Mouse (Mus musculus): ENCODE data around the gene Elovl6. TPM values are rescaled to one million over a fixed set of nuclear protein-coding genes. Genes with fewer than 3 reads are reported as not detected.

Elovl6 gene
- total RNA-seq, 2 experiments from 2014 or later: 0.56 to 0.79 TPM

- intact Hi-C loops (cut with DNase I): no loop called here
- DNase-seq: no peak
These were observed 8.7 kb downstream of the Elovl6 start for GRCm38 (mm10) chr3:129540882-129541281.

DNA sequence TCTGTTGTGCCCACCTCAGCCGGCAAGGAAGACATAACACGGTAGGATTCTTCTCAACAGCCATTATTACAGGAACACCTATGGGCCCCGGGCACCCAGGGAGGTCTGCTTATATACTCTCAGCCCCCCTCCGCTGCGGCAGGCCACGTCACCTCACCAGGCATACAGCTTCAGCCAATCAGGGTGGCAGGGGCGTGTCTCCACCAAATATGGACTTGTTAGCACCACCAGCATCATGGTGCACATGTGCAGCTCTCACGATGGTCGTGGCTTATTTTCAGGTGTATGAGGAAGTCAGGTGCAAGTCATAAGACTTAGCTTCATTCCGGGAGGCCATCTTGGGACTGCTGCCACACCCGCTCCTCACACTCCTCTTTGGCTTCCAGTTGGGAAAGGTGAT lies 9.3 kb downstream of the Elovl6 start:
- DNase-seq: no peak
- intact Hi-C loops (cut with DNase I): no loop called here

- intact Hi-C loops (cut with DNase I): no loop called here
- DNase-seq: no peak
These were observed 11.2 kb downstream of the Elovl6 start for GRCm38 (mm10) chr3:129543376-129543775.

DNA sequence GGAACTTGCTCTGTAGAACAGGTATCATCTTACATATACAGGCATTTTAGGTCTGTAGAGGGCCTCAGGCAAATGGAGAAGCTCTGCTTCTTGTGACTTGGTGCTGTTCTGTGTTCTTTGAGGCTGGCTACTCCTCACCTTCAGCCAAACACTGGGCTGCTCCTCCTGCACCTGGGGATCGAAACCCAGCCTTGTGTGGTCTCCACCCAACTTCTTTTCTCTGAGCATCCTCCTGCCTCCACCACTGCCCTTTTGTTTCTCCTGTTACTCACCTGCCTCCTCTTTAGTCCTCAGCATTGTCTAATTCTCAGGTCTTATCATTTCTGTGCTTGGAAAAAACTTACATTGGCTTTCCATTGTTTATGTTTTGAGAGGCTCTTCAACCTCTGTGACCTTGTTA lies 12.1 kb downstream of the Elovl6 start:
- intact Hi-C loops (cut with DNase I): no loop called here
- DNase-seq: no peak

DNA sequence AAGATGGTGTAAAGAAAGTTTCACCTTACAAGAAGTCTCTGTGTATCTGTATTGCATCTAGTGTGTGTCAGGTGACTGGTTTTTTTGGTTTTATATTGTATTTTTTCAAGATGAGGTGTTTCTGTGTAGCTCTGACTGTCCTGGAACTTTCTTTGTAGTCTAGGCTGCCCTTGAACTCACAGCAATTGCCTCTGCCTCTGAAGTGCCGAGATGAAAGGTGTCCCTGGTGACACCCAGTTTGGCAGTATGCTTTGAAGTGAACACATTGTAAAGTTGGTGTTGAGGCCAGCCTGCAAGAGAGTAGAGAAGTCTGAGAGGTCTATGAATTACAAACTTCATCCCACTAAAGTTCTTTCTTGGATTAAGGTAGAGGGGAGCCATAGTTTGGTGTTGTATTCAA lies 13.1 kb downstream of the Elovl6 start:
- intact Hi-C loops (cut with DNase I): no loop called here
- no peak for DNase-seq

- intact Hi-C loops (cut with DNase I): no loop called here
- DNase-seq: no peak
These were observed 13.6 kb downstream of the Elovl6 start for GRCm38 (mm10) chr3:129545801-129546200.

GRCm38 (mm10) chr3:129547837-129548435 lies 15.8 kb downstream of the Elovl6 start:
- intact Hi-C loops (cut with DNase I): no loop called here
- DNase-seq: no peak

GRCm38 (mm10) chr3:129548760-129549159 lies 16.6 kb downstream of the Elovl6 start:
- DNase-seq: no peak
- intact Hi-C loops (cut with DNase I): no loop called here

DNA sequence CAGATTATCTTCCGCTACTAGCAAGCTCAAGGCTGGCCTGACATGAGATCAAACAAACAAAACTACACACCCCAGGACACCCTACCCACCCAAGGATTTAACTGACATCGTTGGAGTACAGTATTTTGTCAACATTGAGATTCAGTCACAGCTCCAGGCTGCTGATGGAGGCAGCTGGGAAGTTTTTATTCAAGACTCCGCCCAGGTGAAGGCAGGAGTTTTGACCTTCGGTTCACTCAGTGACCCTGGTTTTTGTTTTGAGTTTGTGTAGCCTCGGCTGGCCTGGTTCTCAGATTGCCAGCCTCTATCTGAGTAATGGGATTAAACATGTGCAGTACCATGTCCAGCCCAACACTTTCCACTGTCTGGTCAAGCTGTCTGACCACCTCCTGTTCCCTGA lies 17.4 kb downstream of the Elovl6 start:
- intact Hi-C loops (cut with DNase I): no loop called here
- no peak for DNase-seq

GRCm38 (mm10) chr3:129551581-129552290 lies 19.6 kb downstream of the Elovl6 start:
- intact Hi-C loops (cut with DNase I): no loop called here
- no peak for DNase-seq

GRCm38 (mm10) chr3:129552370-129552769 lies 20.2 kb downstream of the Elovl6 start:
- DNase-seq: no peak
- intact Hi-C loops (cut with DNase I): no loop called here

DNA sequence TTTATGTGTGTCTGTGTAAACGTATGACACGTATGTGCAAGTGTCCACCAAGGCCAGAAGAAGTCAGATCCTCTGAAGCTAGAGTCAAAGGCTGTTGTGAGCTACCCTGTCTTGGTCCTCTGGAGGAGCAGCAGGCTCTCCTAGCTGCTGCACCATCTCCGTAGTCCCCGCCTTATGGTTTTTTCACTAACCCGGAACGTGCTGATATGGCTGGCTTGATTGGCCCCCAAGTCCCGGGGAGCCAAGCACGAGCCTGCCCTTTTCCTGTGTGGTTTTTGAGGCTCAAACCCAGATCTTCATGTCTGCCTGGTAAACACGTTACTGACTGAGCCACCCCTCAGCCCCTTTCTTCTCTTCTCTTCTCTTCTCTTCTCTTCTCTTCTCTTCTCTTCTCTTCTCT lies 21.0 kb downstream of the Elovl6 start:
- no peak for DNase-seq
- intact Hi-C loops (cut with DNase I): no loop called here

- intact Hi-C loops (cut with DNase I): no loop called here
- DNase-seq: no peak
These were observed 21.5 kb downstream of the Elovl6 start for GRCm38 (mm10) chr3:129553661-129554060.

DNA sequence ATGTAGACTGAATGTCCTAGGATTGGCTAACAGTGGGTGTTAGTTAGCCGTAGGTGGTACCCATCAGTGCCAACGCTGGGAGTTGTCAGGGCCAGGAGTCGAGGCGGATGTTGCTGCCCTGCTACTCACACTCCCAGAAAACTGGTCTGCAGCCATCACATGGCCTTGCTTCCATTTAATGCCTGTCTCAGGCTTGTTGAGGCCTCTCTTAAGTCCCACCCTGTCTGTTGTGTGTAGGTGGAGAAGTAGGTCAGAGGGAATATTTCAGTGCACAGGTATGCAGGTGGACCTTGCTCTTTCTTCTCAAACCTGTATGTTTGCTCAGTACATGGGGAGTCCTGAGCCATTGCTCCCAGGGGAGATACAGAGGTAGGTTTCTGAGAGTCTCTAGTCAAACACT lies 22.3 kb downstream of the Elovl6 start:
- intact Hi-C loops (cut with DNase I): no loop called here
- no peak for DNase-seq

DNA sequence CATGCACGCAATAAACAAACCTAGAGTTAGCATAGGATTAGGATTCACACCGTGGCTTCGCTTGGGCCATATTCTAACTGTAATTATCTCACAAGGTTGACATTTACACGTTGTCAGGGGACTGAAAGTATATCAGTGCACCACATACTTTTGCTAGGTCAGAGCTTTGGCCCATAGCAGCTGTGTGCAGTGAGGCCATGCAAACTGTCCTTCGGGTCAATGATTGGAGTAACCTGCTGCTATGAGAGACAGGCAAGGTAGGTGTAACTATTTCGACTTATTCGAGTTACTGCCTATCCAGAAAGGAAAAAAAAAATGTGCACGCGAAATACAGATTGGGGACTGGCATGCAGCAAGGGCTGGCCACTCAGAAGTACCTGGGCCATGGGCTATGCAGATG lies 24.9 kb downstream of the Elovl6 start:
- intact Hi-C loops (cut with DNase I): no loop called here
- DNase-seq: no peak

GRCm38 (mm10) chr3:129557566-129557965 lies 25.4 kb downstream of the Elovl6 start:
- intact Hi-C loops (cut with DNase I): no loop called here

GRCm38 (mm10) chr3:129558016-129558955 lies 26.1 kb downstream of the Elovl6 start:
- DNase-seq: no peak
- intact Hi-C loops (cut with DNase I): no loop called here

More at GRCm38 (mm10) chr3:129557566-129557965, 25.4 kb downstream of the Elovl6 start:
- no peak for DNase-seq

DNA sequence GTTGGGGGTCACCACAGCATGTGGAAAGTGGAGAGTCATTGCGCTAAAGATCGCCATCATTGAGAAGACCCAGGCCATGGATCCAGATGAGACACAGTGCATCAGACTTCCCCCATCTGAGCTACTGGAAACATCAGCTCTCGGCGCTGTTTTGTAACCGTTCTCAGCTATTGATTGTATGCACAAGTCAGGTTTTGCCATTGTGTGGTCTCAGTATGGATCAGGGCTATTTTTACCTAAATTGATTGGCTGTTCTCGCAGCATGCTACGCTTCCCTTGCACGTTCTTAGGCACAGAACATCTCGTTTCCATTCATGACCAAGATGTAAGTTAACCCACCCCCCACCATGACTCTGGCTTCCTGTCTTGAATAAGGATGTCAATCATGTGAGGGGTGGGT lies 27.9 kb downstream of the Elovl6 start:
- no peak for DNase-seq
- intact Hi-C loops (cut with DNase I): no loop called here

DNA sequence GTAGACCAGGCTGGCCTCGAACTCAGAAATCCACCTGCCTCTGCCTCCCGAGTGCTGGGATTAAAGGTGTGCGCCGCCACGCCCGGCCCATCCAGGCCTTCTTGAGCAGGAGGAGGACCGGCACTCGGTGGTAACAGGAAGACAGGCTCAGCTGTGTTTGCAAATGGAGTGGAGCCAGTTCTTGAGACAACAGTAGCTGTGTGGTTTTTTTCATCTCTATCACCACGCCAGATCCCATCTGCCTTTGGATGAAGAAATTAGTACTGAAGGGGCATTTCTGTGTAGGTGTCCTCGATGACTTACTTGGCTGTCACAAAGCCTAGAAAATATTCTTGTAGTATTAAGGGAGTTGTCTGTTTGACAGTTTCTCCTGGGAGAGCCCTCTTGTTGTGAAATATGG lies 28.9 kb downstream of the Elovl6 start:
- no peak for DNase-seq
- intact Hi-C loops (cut with DNase I): no loop called here

DNA sequence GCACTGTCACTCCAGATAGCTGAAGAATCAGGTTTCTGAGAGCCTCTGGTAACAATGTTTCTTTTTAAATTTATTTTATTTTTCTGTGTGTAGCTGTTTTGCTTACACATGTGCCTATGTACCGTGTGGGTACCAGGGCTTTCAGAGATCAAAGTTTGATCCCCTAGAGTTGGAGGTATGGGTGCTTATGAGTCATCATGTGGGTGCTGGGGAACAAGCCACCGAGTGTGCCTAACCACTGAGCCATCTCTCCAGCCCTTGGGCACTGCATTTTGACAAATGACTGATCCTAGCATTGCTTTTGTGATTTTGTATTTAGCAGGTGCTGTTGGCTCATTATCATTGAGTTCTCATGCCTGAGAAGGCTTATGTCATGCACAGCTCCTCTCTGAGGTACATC lies 29.7 kb downstream of the Elovl6 start:
- no peak for DNase-seq
- intact Hi-C loops (cut with DNase I): no loop called here

- intact Hi-C loops (cut with DNase I): no loop called here
- no peak for DNase-seq
These were observed 30.3 kb downstream of the Elovl6 start for GRCm38 (mm10) chr3:129562411-129562810.

All from gastrocnemius, postnatal 36 days (tissue).